Mouse (Mus musculus): Measurements from ENCODE around the gene Uaca. TPM values are rescaled to one million over a fixed set of nuclear protein-coding genes. Genes with fewer than 3 reads are reported as not detected.

Uaca gene
- 13.2 and 15.2 TPM in 2 replicates for polyA plus RNA-seq (2014; fragmentation: Nextera tagmentation; extraction: Ambion mirVana)

- peak; percentile 95 for ATAC-seq (ENCODE audit: low FRiP score)
- peak within 1 kb of the TSS; percentile 64 for H3K9ac ChIP-seq
- 0 out of 2 replicates have a peak, but pooled peaks cover 5% of the 10 kb centered on the region for H3K4me1 ChIP-seq (replicated peaks; ENCODE audit: control insufficient read depth, insufficient read depth, low read length)
- no peaks in the 10 kb centered on the region for H3K9me3 ChIP-seq (ENCODE audit: control insufficient read depth, low read length)
- 0 out of 2 replicates have a peak, but pooled peaks cover 2% of the 10 kb centered on the region for H3K27me3 ChIP-seq (ENCODE audit: control insufficient read depth, insufficient read depth, low read length)
- no peaks in the 10 kb centered on the region for H3K36me3 ChIP-seq (replicated peaks; ENCODE audit: control insufficient read depth, insufficient read depth)
- H3K4me3 ChIP-seq (replicated peaks; ENCODE audit: low read length), result peak within 1 kb of the TSS; percentile 73
- H3K4me2 ChIP-seq (replicated peaks), result peak within 1 kb of the TSS; percentile 87
- WGBS, result under 1% methylated on average over 45 of the region's 45 CpGs
- DNase-seq (ENCODE audit: low spot score), result peak; percentile 88
- H3K27ac ChIP-seq, result peak within 1 kb of the TSS; percentile 4; the same call in 1 of the 2 replicates
Measured at GRCm38 (mm10) chr9:60794210-60794840, at the start of gene Uaca. TSS of gene Uaca (plus strand) at chr9:60794542.

- no peak for ATAC-seq (ENCODE audit: low FRiP score)
- H3K4me1 ChIP-seq (replicated peaks; ENCODE audit: control insufficient read depth, insufficient read depth, low read length), result no peaks in the 10 kb centered on the region
Measured at GRCm38 (mm10) chr9:60744971-60745370, 49.4 kb upstream of the Uaca start.

GRCm38 (mm10) chr9:60746561-60746960, 47.8 kb upstream of the Uaca start:
- Histone ChIP-seq H3K4me1 (replicated peaks; ENCODE audit: control insufficient read depth, insufficient read depth, low read length) (no peaks in the 10 kb centered on the region), H3K9me3 (ENCODE audit: control insufficient read depth, low read length) (no peaks in the 10 kb centered on the region), H3K9ac (no peak overlapping the region), H3K36me3 (replicated peaks; ENCODE audit: control insufficient read depth, insufficient read depth) (no peaks in the 10 kb centered on the region), H3K4me2 (replicated peaks) (no peak overlapping the region), H3K27ac (no peak overlapping the region), H3K27me3 (ENCODE audit: control insufficient read depth, insufficient read depth, low read length) (no peaks in the 10 kb centered on the region), H3K4me3 (replicated peaks; ENCODE audit: low read length) (no peak overlapping the region)
- WGBS, result 60% methylated on average over 6 of the region's 6 CpGs
- ATAC-seq (ENCODE audit: low FRiP score) (no peak), DNase-seq (ENCODE audit: low spot score) (no peak)

More at GRCm38 (mm10) chr9:60744971-60745370, 49.4 kb upstream of the Uaca start:
- 56% methylated on average over 4 of the region's 4 CpGs for WGBS
- Histone ChIP-seq H3K9ac (no peak overlapping the region), H3K27me3 (ENCODE audit: control insufficient read depth, insufficient read depth, low read length) (no peaks in the 10 kb centered on the region), H3K36me3 (replicated peaks; ENCODE audit: control insufficient read depth, insufficient read depth) (no peaks in the 10 kb centered on the region), H3K9me3 (ENCODE audit: control insufficient read depth, low read length) (no peaks in the 10 kb centered on the region), H3K27ac (no peak overlapping the region), H3K4me3 (replicated peaks; ENCODE audit: low read length) (no peak overlapping the region), H3K4me2 (replicated peaks) (no peak overlapping the region)
- no peak for DNase-seq (ENCODE audit: low spot score)

- DNase-seq (ENCODE audit: low spot score), result no peak
- H3K27me3 ChIP-seq (ENCODE audit: control insufficient read depth, insufficient read depth, low read length), result no peaks in the 10 kb centered on the region
- no peaks in the 10 kb centered on the region for H3K4me1 ChIP-seq (replicated peaks; ENCODE audit: control insufficient read depth, insufficient read depth, low read length)
- no peak overlapping the region for H3K4me2 ChIP-seq (replicated peaks)
- no peak for ATAC-seq (ENCODE audit: low FRiP score)
- no peaks in the 10 kb centered on the region for H3K36me3 ChIP-seq (replicated peaks; ENCODE audit: control insufficient read depth, insufficient read depth)
- no peak overlapping the region for H3K4me3 ChIP-seq (replicated peaks; ENCODE audit: low read length)
- WGBS, result 90% methylated on average over 5 of the region's 5 CpGs
- H3K27ac ChIP-seq, result no peak overlapping the region
- no peak overlapping the region for H3K9ac ChIP-seq
- H3K9me3 ChIP-seq (ENCODE audit: control insufficient read depth, low read length), result no peaks in the 10 kb centered on the region
Measured at GRCm38 (mm10) chr9:60747672-60748071, 46.7 kb upstream of the Uaca start.

GRCm38 (mm10) chr9:60748191-60748590, 46.2 kb upstream of the Uaca start:
- Histone ChIP-seq H3K36me3 (replicated peaks; ENCODE audit: control insufficient read depth, insufficient read depth) (no peaks in the 10 kb centered on the region), H3K27ac (no peak overlapping the region), H3K9me3 (ENCODE audit: control insufficient read depth, low read length) (no peaks in the 10 kb centered on the region), H3K27me3 (ENCODE audit: control insufficient read depth, insufficient read depth, low read length) (no peaks in the 10 kb centered on the region), H3K9ac (no peak overlapping the region), H3K4me3 (replicated peaks; ENCODE audit: low read length) (no peak overlapping the region), H3K4me1 (replicated peaks; ENCODE audit: control insufficient read depth, insufficient read depth, low read length) (no peaks in the 10 kb centered on the region), H3K4me2 (replicated peaks) (no peak overlapping the region)
- 78% methylated on average over 2 of the region's 2 CpGs for WGBS
- no peak for ATAC-seq (ENCODE audit: low FRiP score)
- no peak for DNase-seq (ENCODE audit: low spot score)

- no peak for DNase-seq (ENCODE audit: low spot score)
- H3K9me3 ChIP-seq (ENCODE audit: control insufficient read depth, low read length), result no peaks in the 10 kb centered on the region
- no peaks in the 10 kb centered on the region for H3K27me3 ChIP-seq (ENCODE audit: control insufficient read depth, insufficient read depth, low read length)
- no peak overlapping the region for H3K4me2 ChIP-seq (replicated peaks)
- no peak for ATAC-seq (ENCODE audit: low FRiP score)
- H3K4me1 ChIP-seq (replicated peaks; ENCODE audit: control insufficient read depth, insufficient read depth, low read length), result no peaks in the 10 kb centered on the region
- H3K27ac ChIP-seq, result no peak overlapping the region
- no peak overlapping the region for H3K9ac ChIP-seq
- no peak overlapping the region for H3K4me3 ChIP-seq (replicated peaks; ENCODE audit: low read length)
- 97% methylated on average over 2 of the region's 2 CpGs for WGBS
- H3K36me3 ChIP-seq (replicated peaks; ENCODE audit: control insufficient read depth, insufficient read depth), result no peaks in the 10 kb centered on the region
Measured at GRCm38 (mm10) chr9:60749105-60749504, 45.2 kb upstream of the Uaca start.

- H3K27ac ChIP-seq, result no peak overlapping the region
- WGBS, result 90% methylated on average over 5 of the region's 5 CpGs
- H3K27me3 ChIP-seq (ENCODE audit: control insufficient read depth, insufficient read depth, low read length), result no peaks in the 10 kb centered on the region
- no peaks in the 10 kb centered on the region for H3K9me3 ChIP-seq (ENCODE audit: control insufficient read depth, low read length)
- H3K9ac ChIP-seq, result no peak overlapping the region
- H3K36me3 ChIP-seq (replicated peaks; ENCODE audit: control insufficient read depth, insufficient read depth), result no peaks in the 10 kb centered on the region
- DNase-seq (ENCODE audit: low spot score) (no peak), ATAC-seq (ENCODE audit: low FRiP score) (no peak)
- H3K4me3 ChIP-seq (replicated peaks; ENCODE audit: low read length), result no peak overlapping the region
- no peaks in the 10 kb centered on the region for H3K4me1 ChIP-seq (replicated peaks; ENCODE audit: control insufficient read depth, insufficient read depth, low read length)
- no peak overlapping the region for H3K4me2 ChIP-seq (replicated peaks)
Measured at GRCm38 (mm10) chr9:60751098-60751497, 43.2 kb upstream of the Uaca start.

- Histone ChIP-seq H3K36me3 (replicated peaks; ENCODE audit: control insufficient read depth, insufficient read depth) (no peaks in the 10 kb centered on the region), H3K4me3 (replicated peaks; ENCODE audit: low read length) (no peak overlapping the region), H3K4me2 (replicated peaks) (no peak overlapping the region), H3K4me1 (replicated peaks; ENCODE audit: control insufficient read depth, insufficient read depth, low read length) (no peaks in the 10 kb centered on the region), H3K27me3 (ENCODE audit: control insufficient read depth, insufficient read depth, low read length) (no peaks in the 10 kb centered on the region), H3K27ac (no peak overlapping the region), H3K9me3 (ENCODE audit: control insufficient read depth, low read length) (no peaks in the 10 kb centered on the region), H3K9ac (no peak overlapping the region)
- 71% methylated on average over 6 of the region's 6 CpGs for WGBS
- DNase-seq (ENCODE audit: low spot score) (no peak), ATAC-seq (ENCODE audit: low FRiP score) (no peak)
Measured at GRCm38 (mm10) chr9:60751971-60752370, 42.4 kb upstream of the Uaca start.

GRCm38 (mm10) chr9:60752636-60753035, 41.7 kb upstream of the Uaca start:
- Histone ChIP-seq H3K27me3 (ENCODE audit: control insufficient read depth, insufficient read depth, low read length) (no peaks in the 10 kb centered on the region), H3K9me3 (ENCODE audit: control insufficient read depth, low read length) (no peaks in the 10 kb centered on the region), H3K27ac (no peak overlapping the region), H3K9ac (no peak overlapping the region), H3K4me3 (replicated peaks; ENCODE audit: low read length) (no peak overlapping the region), H3K4me2 (replicated peaks) (no peak overlapping the region), H3K4me1 (replicated peaks; ENCODE audit: control insufficient read depth, insufficient read depth, low read length) (no peaks in the 10 kb centered on the region), H3K36me3 (replicated peaks; ENCODE audit: control insufficient read depth, insufficient read depth) (no peaks in the 10 kb centered on the region)
- DNase-seq (ENCODE audit: low spot score) (no peak), ATAC-seq (ENCODE audit: low FRiP score) (no peak)

GRCm38 (mm10) chr9:60756258-60756657, 38.1 kb upstream of the Uaca start:
- DNase-seq (ENCODE audit: low spot score), result peak; percentile 75
- no peak overlapping the region for H3K4me3 ChIP-seq (replicated peaks; ENCODE audit: low read length)
- H3K4me1 ChIP-seq (replicated peaks; ENCODE audit: control insufficient read depth, insufficient read depth, low read length), result no peaks in the 10 kb centered on the region
- no peak for ATAC-seq (ENCODE audit: low FRiP score)
- H3K27ac ChIP-seq, result no peak overlapping the region
- WGBS, result 37% methylated on average over 6 of the region's 6 CpGs
- no peak overlapping the region for H3K9ac ChIP-seq
- no peak overlapping the region for H3K4me2 ChIP-seq (replicated peaks)
- no peaks in the 10 kb centered on the region for H3K9me3 ChIP-seq (ENCODE audit: control insufficient read depth, low read length)
- no peaks in the 10 kb centered on the region for H3K36me3 ChIP-seq (replicated peaks; ENCODE audit: control insufficient read depth, insufficient read depth)
- H3K27me3 ChIP-seq (ENCODE audit: control insufficient read depth, insufficient read depth, low read length), result no peaks in the 10 kb centered on the region
